Mouse (Mus musculus): ENCODE measurements around the gene D630045J12Rik.

Gene D630045J12Rik

DNA sequence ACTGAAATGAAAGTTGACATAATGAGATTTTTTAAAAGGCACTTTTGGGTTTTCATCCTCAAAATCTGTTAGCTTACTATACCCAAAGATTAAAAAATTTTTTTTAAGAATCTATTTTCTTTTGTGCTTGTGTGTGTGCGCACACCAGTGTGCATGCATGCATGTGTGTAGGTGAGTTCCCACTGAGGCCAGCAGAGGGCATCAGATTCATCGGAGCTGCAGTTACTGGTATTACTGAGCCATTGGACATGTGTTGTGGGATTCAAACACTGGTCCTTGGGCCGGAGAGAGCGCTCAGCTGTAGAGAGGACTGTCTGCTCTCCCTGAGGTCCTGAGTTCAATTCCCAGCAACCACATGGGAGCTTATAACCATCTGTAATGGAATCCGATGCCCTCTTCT is 123.9 kb downstream of the D630045J12Rik start:
- DNase-seq: no peak

GRCm38 (mm10) chr6:38128115-38128514 is 125.7 kb downstream of the D630045J12Rik start:
- no peak for DNase-seq

DNA sequence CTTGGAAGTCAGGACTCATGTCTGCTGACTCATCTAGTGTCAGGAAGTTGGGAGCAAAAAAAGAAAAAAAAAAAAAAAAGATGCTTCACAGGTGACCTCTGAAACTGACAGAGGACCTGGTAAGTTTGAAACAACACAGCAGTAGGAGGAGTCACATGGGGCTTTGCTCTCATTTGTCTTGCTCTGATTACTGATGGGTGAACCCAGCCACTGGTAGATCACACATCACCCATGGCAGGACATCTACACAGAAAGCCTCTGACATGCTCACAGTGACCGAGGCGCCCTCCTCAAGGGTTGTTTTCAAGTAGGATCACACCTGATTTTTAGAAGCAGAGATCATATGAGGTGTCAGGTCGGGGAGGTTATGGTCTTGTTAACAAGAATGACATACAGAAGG is 128.3 kb downstream of the D630045J12Rik start:
- DNase-seq: no peak

DNA sequence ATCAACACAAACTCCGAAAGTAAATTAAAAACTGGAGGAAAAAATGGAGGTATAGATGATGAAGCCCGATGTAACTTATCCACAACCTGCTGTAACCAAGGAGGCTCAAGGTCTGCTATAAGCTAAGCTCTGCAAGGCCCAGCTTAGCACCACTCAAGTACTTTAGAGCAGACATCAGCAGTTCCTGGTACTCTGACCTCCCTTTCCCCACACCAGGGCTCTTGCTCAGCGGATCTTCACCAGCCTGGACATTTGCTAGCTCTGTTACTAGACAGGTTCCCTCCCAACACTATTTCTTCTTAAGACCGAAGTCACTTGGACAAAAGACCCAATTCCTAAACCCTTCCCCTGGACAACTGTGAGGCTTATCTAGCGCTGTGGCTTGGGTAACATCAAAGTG is 128.9 kb downstream of the D630045J12Rik start:
- no peak for DNase-seq

DNA sequence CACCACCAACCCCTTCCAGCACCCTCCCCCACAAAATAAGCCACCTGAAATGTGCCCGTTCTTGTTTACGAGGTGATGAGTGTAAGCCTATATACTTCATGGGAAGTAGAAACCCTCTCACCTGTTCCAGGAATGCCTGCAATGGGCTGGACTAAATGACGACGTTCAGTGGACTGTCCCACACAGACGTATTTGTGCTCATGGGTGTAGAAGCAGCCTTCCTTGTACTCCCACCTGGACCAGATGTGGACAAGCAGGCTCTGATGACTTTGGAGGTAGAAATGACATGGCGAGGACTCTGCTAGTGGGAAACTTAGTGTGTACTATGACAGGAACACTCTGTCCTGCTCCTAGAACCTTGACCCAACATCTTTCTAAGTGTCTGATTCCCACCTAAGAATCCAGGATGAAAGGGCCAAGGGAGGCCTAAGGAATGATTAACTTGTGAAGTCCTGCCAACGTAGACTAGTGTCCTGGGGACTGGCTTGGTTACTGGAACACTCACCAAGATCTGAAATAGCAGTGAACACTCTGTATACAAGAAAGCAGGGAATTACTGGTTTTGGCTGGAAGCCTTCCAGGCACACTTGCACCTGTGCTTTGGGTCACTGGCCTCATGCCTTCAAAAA is 129.5 kb downstream of the D630045J12Rik start, which contains the start of gene Atp6v0a4:
TSS of gene Atp6v0a4 (minus strand) at position 380 of the 629 bp plus-strand sequence.
- DNase-seq: no peak

DNA sequence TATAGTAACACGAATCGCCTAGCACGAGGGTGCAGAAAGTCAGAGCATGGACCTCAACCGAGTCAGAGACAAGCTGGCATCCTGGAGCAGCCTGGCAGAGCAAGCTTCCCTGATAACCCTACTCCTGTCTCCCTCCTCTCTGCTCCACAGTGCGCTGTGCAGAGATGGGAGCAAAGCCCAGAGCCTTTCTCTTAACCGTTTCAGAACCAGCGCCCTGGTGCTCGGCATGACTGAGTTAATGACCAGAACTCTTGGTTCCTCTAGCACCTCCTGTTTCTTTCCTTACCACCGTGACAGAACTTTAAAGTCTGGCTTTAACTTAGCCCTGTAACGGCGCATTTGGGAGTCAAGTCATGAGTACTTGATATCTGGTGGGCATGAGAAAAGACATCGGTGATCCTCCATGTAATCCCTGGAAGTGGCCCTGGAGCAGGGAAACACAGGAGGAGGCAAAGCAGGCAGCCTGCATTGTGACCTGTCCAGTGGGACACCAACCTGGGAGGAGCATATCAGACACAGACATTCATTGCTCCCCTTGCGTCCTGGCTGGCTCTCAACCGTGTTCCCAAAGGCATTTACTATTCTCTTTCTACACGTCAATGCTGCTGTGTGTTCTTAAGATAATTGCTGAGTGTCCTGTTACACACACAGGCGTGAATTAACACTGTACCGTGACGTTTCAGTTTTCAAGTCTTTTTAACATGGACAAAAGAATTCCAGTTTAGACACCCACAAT is 130.2 kb downstream of the D630045J12Rik start:
- DNase-seq: no peak

DNA sequence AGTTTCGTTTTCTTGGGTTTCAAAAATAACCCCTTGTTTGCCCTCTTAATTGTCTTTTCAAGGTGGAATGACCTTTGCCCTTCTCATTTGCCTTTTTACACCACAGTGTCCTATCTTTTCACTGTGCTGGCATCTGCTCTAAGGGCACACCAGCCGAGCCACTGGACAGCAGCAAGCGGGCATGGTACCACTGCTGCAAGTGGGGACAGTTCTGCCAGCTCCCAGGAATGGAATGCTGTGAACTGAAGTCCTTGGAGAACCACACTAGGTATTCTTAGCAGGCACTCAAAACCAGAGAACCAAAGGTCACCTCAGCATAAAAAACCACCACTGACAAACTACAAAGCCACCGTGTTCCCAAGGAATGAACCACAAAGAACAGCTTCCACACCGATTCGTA is 131.0 kb downstream of the D630045J12Rik start:
- no peak for DNase-seq

GRCm38 (mm10) chr6:38121843-38122242 is 132.0 kb downstream of the D630045J12Rik start:
- DNase-seq: no peak

- DNase-seq: peak in 1 of 2 experiments; percentile 31
Observed at GRCm38 (mm10) chr6:38120681-38121371, 133.0 kb downstream of the D630045J12Rik start.

- DNase-seq: no peak
Observed at GRCm38 (mm10) chr6:38118341-38118740, 135.5 kb downstream of the D630045J12Rik start.

DNA sequence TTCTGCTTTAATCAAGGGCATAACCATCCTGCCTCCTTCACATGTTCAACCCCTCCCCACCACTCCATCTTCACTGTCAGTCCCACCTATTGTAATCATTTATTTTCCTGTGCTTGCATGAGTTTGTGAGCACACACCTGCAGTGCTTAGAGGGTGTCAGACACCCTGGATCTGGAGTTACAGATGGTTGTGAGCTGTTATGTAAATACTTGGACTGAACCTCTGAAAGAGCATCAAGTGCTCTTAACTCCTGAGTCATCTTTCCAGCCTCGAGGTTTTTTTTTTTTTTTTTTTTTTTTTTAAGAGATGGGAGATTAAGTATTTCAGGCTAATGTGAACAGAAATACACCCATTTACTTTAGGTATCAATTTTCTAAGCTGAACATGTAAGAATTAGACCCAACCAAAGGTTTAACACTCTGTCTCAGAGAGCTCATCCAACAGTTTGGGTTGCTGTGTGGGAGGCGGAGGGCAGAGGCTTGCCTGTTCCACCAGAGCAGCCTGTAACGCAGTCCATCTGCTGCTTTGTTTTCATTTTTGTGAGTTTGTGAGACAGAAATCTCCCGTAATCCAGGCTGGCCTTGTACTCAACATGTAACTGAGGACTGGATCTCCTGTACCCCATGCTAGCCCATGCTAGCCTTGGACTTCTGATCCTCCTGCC is 137.6 kb downstream of the D630045J12Rik start:
- DNase-seq: no peak

- DNase-seq: no peak
Observed at GRCm38 (mm10) chr6:38110859-38111258, 142.9 kb downstream of the D630045J12Rik start.

- DNase-seq: no peak
Observed at GRCm38 (mm10) chr6:38109871-38110270, 143.9 kb downstream of the D630045J12Rik start.

DNA sequence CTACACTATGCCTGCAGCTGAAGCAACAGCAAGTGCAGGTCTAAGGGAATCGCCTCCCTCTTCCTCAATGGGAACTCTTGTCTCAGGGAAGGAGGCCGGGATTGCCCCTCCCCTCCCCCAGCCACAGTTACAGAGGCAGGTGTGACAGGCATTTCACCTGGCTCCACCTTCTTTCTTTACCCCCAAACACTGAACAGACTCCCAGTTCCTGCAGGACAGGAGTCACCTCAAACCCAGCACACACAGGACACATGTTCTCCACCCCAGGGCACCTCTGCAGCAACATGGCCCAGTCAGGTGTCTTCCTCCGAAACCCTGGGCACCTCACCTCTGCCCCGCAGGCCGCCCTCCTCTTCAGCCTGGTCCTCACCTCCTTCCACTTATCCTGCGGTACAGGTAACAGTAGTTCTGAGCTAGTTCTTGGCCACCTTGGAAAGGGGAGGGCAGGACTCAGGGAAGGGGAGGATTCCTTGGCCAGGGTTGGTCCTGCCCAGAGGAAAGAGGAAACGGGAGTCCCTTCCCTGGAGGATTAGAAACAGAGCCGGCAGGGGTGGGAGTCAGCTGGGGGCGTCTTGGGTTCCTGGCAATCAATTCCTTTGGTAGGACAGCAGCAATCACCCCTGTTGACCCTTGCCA is 144.5 kb downstream of the D630045J12Rik start, which contains the start of gene Tmem213:
TSS of gene Tmem213 (plus strand) at position 96 of the 636 bp plus-strand sequence.
- no peak for DNase-seq

DNA sequence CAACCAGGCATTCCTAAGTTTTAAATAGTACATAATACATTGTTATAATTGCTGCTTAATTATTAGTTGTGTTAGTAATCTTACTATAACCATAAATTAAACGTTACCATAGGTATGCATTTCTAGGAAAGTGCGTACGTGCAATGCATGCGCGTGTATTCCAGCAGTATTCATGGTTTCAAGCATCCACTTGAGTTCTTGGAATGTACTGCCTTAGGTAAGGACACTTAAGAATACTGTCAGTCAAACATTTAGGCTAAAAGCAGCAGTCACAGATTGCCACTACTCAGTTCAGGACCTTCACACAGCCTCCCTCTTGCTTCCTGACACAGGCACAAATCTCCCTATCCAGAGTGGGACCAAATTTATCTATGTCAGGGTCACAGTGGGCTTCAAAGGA is 145.4 kb downstream of the D630045J12Rik start:
- DNase-seq: no peak

- no peak for DNase-seq
Observed at GRCm38 (mm10) chr6:38105924-38106323, 147.9 kb downstream of the D630045J12Rik start.

DNA sequence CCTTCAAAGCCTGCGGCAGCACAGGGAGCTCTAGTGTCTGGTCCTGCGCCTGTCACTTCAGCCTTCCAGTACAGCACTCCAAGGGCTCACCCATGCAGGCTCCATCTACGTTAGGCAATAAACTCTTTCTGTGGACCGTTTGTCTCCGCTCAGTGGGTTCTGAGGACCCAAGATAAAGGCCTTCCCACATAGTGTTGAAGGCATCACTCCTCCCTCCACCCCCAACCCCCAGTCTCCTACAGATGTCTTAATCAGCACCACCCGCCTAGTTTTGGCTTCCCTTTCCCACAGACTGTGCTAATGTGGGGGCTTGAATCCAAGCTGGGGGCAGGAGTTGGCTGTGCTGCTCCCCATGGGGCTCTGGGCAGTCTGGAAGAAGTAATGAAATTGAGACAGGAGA is 150.0 kb downstream of the D630045J12Rik start:
- DNase-seq: no peak

- no peak for DNase-seq
Observed at GRCm38 (mm10) chr6:38102216-38102795, 151.5 kb downstream of the D630045J12Rik start.

DNA sequence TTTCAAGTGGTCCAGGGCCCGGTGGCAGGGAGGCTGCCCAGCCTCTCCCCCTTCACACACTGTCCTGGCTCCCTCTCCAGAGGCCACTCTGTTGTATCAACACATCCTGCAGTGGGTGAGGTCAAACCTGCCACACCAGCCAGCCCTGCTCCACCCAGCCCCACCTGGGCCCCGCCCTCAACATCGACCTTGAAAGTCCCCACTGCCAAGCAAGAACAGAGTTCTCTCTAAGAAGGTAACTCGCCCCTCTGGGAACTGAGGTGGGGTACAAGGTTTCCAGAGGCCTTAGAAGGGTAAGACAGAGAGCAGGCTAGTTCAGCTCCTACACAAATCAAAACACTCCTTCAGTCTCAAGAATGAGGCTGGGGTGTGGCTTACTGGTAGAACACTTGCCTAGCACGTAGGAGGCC is 156.8 kb downstream of the D630045J12Rik start:
- DNase-seq: no peak

- DNase-seq: no peak
Observed at GRCm38 (mm10) chr6:38094701-38095100, 159.1 kb downstream of the D630045J12Rik start.

- no peak for DNase-seq
Observed at GRCm38 (mm10) chr6:38092539-38092938, 161.3 kb downstream of the D630045J12Rik start.

All from thymus, adult 18-20 months (tissue).